Mouse (Mus musculus): ENCODE data around the gene Sec11a.

GRCm38 (mm10) chr7:80873631-80874030, 73.9 kb downstream of the Sec11a start:
- peak; percentile 15; the same call in 1 of the 2 replicates for TF ChIP-seq CTCF (IDR thresholded peaks at IDR 0.05; ENCODE audit: low read depth)
- no peak for TF ChIP-seq EP300 (IDR thresholded peaks at IDR 0.05; ENCODE audit: low read depth)
